Mouse (Mus musculus): ENCODE measurements around the gene Nrbp1.

GRCm38 (mm10) chr5:31251541-31252101, 11.0 kb downstream of the Nrbp1 start, which contains the start of gene Krtcap3:
- no peak for TF ChIP-seq CTCF (IDR thresholded peaks at IDR 0.05; ENCODE audit: extremely low read depth, insufficient read depth, low read length)
- peak; percentile 11; the same call in 1 of the 2 replicates for TF ChIP-seq POLR2A (IDR thresholded peaks at IDR 0.05; ENCODE audit: extremely low read depth, insufficient read depth, low read length)
